Mouse (Mus musculus) kidney, adult 8-10 months (tissue): ENCODE measurements around the gene Slc16a9.
A peak's percentile ranks its signal among the peaks of the same experiment; 100 is the strongest.

Source experiments
- DNase-seq, 2 experiments: peaks; one replicate each; pipeline ENCODE4 v3.0.0; 2022

The Slc16a9 gene

DNA sequence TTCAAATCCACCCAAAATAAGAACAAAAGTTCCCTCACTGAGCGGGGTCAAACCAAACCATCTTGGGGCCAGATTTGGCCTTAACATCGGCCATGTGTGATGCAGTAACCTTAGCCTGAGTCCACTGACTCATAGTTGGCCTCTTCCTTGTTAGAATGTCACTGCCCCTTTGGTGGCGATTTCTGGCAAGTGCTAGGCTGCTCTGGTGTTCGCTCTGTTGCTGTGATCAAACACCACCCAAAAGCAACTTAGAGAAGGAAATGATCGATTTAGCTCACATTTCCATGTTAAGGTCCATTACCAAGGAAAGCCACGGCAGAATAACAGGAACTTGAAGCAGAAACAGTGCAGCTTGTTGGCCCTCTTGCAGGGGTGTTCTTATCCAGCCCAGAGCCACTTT is 5.9 kb downstream of the Slc16a9 start:
- DNase-seq: no peak

DNA sequence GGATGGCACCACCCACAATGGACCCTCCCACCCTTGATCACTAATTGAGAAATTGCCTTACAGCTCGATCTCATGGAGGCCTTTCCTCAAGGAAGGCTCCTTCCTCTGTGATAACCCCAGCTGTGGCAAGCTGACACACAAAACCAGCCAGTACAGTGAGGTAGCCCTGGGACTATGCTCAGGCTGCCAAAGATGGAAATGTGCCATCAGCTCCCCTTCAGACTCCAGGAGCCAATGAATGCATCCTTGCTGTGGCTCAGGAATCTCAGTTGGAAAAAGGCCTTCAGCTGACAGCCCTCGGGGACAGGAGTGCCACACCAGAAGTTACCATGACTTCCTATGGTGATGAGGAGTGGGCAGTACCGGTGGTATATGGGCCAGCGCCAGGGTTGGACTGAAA is 9.8 kb downstream of the Slc16a9 start:
- no peak for DNase-seq

DNA sequence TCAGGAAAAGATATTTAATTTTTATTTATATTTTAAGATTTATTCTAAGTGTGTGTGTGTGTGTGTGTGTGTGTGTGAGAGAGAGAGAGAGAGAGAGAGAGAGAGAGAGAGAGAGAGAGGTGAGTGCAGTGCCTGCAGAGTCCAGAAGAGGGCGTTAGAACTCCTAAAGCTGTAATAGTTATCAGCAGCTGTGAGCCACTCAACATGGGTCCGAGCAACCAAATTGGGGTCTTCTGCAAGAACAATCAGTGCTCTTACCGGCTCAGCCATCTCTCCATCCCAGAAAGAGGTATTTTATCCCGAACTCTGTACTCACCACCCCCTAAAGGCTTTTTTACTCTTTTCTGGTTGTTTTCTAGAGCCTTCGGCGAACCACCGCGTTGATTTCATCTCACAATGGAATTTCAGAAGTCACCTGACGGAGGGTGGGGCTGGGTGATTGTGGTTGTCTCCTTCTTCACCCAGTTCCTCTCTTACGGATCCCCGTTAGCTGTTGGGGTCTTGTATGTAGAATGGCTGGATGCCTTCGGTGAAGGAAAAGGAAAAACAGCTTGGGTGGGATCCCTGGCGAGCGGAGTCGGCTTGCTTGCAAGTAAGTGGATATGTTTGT is 10.8 kb downstream of the Slc16a9 start:
- no peak for DNase-seq

DNA sequence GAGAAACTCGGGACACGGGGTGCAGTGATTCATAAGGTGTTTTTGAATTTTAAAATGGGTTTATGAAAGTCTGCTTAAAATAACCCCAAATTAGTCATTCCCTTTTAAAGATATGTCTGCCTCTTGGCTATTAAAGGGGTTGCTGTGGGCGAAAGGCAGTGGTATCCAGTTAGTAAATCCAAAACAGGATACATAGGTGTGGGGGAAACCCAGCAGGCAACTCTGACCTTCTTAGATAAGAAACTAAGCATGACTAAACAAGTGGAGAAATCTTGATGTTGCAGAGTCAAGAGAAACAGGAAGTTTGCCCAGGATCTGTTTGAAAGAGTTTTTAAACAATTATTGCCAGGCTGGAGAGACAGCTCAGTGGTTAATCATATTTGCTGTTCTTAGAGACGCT is 12.1 kb downstream of the Slc16a9 start:
- DNase-seq: no peak

DNA sequence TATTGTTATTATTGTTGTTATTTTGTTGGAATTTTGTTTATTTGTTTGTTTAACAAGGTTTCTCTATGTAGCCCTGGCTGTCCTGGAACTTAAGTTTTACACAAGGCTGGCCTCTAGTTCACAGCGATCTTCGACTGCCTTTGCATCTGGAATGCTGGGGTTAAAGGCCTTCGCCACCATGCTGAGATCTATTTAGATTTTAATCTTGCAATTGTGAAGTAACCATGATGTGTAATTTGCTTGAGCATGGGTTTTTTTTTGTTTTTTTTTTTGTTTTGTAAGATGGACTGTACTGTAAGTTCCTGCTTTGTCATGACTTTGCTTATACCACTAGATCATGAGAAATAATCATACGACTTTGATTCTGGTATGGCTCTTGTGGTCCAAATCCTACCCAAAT is 16.0 kb downstream of the Slc16a9 start:
- no peak for DNase-seq

DNA sequence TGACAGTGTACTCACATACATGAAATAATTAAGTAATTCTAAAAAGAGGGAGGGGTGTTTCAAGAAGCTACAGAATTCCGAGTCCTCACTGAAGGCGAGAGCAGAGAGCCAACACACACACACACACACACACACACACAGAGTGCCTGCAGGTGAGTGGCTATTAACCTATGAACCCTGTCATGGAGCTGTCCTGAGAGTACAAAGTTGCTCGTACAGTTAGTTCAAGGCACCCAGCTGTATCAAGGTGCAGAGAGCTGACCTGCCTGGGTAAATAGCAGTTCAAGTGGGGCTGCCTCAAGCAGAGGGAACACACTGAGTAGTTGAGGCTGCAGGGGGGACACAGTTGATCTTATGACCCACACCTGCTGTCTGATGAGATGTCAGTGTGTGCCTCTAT is 17.2 kb downstream of the Slc16a9 start:
- peak; percentile 77 to 78 for DNase-seq

DNA sequence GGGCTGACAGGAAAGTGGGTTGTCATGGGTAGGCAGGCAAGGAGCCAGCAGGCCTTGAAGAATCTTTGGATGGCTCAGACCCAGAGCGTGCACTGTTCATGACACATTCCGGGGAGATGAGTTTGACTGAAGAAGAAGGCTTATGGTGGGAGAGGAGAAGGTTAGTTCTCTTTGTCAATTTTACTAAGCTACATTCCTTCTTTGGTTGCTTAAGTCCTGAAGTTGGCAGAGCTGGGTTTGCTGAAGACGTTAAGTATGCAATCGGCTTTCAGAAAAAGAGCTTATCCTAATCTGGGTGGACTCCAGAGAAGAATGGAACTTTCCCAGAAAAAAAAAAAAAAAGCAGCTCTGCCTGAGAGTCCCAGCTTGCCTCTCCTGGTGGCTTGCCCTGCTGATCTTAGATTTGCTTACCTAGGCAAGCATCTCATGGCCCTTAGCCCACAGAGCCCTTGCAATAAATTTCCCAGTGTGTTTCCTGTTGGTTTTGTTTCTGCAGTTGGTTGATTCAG is 18.8 kb downstream of the Slc16a9 start:
- DNase-seq: peak; percentile 57 to 60

DNA sequence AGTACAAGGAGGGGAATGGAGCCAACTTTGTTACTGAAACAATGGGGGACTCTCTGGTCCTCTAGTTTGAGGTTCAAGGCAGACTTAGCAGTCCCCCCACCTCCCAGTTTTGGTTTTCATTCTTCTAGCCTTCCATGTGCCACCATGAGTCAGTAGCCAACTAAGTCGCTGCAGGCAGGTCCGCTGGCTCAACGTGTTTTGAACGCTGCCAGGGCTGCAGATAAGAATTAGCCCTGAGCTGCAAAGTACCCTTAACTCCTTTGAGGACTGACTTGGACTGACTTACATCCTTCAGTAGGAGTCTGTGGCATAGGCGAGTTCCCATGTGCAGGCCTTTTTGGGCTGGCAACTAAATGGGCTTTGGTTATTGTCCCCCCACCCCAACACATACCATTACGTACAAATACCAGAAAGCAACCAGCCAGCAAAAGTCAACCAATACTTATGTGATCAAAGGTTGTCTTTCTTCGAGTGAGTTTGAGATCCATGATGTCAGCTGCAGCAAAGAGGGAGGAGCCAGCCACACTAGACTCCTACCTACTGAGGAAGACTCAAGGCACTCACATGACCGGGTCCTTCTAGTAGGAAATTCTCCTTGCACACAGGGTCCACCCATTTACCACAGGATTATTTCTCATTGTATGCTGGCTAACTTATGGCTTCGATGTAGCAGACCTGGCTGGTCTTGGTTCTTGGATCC is 19.6 kb downstream of the Slc16a9 start:
- DNase-seq: peak; percentile 38 to 48

DNA sequence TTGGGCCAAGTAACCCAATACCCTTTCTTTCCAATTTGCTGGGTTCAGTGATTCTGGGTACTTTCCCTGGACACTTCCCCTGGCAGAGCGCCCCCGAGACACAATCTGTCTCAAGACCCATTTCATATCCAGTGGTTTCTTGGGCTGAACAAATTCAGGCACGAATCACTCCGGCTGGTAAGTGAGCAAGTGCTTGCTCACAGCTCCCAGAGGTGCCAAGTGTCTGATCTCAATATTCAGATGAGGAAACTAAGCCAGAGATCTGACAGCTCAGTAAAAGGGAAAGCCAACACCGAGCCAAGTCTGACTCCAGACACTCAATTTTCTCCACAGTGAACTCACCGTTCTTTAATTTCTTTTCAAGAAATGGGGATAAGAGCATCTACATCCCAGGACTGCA is 21.6 kb downstream of the Slc16a9 start:
- DNase-seq: peak in 1 of 2 experiments; percentile 21

DNA sequence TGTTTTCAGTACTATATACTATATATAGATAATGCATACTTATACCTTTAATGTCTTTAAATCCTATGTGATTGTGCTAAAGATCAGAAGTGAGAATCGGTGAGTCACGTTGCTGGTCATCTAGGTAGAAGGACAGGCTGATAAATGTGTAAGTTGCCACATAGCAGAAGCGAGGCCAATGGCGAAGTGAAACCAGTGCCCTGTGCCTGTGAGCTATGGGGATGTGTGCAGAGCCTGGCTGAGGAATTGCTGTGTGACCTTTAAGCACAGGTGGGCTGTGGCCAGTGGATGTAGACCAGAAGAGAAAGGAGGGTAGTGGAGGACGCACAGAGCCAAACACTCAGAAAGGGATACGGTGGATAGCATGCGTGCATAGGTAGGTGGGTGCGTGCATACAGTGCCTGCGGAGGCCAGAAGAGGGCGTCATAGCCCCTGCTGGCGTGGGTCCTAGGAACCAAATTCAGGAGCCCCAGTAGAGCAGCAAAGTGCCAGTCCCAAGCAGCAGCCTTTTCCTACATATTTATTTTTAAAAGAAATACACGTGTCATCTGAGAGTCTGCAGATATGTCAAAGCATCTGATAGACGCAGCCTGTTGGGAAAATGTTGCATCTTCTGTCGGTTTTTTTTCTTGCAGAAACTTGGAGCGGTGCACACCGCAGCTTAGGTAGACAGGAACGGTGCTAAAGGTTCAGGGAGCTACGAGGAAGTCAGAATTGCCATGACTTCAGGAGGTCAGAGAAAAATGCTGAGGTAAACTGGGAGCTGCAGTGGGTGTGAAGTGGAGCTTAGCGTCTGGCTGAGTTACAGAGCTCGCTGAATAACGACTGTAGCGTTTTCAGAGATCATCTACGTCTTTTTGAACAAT is 23.9 kb downstream of the Slc16a9 start:
- DNase-seq: peak in 1 of 2 experiments; percentile 30

DNA sequence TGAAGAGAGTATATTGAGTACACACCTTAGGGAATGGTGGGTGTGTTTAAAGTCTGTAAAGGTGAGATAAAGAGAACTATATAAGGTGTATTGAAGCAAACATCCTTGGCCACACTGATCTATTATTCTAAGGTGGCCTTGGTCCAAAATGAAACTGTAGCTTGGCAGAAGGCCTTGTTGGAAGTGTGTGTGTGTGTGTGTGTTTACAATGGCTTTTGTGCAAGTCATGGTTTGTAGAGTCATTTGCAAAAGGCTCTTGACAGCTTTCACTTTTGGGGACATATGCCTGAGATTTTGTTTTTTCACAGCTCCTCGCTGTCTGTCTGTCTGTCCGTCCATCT is 24.5 kb downstream of the Slc16a9 start:
- no peak for DNase-seq

DNA sequence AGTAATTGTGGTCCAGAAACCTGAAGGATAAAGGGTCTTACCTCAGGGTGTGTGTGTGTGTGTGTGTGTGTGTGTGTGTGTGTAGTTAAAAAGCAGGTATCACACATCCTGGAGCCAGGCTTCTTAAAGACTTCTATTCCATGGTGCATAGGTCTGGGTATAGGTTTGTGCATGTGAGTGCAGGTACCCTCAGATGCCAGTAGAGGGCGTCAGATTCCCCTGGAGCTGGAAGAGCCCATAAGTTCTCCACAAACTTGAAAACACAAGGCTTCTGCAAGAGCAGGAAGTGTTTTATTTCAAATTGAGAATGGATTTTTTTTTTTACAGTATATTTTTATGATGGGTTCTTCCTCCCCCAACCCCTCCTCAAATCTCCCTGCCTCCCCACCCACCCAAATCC is 31.8 kb downstream of the Slc16a9 start:
- DNase-seq: no peak

DNA sequence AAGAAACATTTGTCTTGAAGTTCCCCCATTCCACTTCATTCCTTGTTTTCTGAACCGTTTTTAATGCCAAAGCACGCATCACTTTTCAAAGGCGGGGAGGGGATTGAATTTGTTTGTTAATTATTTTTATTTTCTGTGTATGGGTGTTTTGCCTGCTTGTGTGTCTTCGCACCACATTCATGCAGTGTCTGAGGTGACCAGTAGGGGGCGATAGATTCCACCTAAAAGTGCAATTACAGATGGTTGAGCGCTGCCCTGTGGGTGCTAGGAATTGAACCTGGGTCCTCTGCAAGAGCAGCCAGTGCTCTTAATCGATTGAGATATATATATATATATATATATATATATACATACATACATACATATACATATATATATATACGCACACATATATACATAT is 34.4 kb downstream of the Slc16a9 start:
- DNase-seq: no peak

DNA sequence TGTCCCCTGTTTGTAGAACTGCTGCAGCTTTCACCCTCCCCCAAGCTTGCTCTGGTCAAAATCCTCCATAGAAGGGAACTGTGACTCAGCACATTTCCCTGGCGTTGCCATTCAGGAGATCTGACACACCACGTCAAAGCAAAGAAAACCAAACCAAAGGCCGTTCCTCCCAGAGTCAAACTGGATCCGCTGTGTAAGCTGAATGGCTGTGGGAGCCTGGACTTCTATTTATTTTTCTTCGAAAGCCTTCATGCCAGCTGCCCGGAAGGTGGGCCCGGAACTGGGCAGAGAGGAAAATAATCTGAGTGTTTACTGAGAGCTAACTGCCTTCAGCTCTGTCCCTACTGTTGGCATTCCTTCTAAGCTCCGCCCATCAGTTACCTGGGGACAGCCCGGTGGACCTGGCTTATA is 42.9 kb downstream of the Slc16a9 start:
- peak; percentile 66 to 70 for DNase-seq

DNA sequence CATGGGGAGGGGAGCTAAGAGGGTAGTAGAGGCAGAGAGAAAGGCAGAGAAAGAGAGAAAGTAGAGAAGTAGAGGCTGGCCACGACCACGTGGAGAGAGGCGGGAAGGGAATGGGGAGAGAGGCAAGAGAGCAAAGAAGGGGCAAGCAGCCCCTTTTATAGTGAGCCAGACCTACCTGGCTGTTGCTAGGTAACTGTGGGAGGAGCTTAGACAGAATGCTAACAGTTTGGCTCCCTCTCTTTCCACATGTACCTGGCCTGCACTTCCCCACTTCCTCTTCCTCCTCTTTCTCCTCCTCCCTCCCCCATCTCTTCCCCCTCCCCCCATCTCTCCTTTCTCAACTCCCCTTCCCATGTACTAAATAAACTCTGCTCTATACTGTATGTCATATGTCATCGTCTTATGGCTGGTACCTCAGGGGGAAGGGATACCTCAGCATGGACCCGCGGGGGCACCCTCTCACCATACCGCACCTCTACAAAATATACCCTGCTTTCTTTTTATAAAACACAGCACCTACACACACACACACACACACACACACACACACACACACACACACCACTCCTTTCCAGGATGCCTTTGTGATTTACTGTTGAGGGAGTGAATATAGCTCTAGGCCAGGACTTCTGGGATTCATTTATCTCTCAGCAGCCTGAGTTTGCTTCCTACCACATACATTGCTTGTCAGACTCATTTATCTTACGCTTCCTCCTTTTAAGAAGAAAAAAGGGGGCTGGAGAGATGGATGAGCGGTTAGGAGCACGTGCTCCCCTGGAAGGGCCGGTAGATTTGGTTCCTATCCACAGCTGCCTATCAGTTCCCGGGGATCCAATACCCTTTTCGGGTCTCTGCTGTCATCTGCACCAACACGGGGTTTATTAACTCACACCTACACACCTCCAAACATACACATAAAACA is 43.8 kb downstream of the Slc16a9 start:
- no peak for DNase-seq

DNA sequence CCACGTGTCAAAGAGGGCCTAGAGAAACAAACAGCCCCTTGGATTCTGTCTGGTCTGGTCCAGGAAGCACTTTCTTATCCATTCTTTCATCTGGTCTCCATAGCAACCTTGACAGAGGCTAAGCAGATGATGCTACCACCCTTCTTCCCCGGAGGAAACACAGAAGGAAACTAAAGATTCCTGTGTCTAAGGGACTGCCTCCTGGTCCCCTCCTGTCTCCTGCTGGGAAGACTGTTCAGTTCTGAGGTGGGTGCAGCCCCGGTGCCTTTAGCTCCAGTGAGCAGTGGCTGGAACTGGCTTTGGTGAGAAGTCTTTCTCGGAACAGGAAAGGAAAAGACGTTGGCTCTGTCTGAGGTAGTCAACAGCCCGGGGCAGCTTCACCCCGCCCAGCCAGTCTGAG is 47.1 kb downstream of the Slc16a9 start:
- DNase-seq: no peak

DNA sequence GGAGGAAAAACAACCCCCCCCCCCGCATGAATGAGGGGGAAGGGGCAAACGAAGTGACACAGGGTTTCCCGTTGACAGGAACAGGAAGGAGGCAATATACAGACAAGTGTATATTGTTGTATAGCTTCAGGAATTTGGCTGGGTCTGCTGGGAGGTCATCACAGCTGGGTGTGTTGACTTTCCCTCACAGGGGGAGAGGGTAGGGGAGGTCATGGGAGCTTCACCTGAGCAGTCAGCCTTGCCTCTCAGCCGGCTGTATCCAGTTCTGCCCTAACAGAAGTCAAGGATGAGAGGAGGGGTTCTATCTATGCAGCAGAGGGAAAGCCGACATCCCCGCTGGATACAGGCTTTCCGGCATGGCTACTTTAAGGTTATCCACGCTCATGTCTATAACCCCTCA is 49.2 kb downstream of the Slc16a9 start:
- DNase-seq: no peak

DNA sequence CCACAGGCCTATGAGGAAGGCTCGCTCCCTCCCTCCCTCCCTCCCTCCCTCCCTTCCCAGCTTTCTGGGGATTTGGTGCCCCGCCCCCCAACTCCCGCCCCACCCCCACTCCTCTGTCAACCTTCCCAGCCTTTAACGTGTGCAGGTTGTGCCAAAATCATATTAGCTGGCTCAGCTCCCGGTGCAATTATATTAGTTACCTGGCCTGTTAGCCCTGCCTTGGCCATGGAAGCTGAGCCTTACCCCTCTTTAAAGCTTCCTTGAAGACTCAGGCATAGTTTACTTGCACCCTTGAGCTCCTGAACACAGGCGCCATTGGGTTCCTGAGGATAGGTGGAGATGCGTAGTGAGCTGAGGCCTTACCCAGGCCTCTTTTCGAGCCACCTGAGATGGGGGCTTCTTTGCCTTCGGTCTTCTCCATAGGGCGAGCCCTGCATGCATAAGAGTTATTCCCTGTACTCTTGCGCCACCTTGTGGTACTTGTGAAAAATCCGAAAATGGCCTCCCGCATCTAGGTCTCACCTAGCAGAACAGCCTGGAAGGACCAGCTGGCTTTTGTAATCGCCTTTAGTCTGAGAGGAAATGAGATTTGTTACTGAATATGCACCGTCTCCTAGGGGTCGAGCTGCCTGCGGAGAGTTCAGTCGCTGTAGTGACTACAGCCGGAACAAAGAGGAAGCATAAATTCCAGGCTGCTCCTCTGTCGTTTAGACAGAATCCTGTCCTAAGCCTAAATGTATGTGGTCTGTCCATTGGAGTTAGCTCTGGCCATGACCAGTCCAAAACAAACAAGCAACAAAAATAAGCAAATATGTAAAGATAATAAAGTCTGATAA is 51.8 kb downstream of the Slc16a9 start:
- peak; percentile 72 to 78 for DNase-seq

DNA sequence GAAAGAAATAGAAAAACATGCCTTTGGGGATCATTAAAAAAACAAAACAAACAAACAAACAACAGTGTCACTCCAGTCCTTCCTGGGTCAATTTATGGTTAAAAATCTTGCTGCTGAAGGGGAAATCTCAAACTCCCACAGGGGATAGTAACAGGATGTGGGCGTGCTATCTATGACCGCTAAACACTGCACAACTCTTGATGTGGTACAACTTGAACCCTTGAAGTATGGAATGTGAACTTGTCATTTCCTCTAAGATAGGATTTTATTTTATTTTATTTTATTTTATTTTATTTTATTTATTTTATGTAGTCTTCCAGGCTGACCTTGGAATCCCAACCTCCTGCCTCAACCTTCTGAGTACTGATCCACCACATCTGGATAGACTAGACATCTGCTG is 54.2 kb downstream of the Slc16a9 start:
- DNase-seq: no peak

DNA sequence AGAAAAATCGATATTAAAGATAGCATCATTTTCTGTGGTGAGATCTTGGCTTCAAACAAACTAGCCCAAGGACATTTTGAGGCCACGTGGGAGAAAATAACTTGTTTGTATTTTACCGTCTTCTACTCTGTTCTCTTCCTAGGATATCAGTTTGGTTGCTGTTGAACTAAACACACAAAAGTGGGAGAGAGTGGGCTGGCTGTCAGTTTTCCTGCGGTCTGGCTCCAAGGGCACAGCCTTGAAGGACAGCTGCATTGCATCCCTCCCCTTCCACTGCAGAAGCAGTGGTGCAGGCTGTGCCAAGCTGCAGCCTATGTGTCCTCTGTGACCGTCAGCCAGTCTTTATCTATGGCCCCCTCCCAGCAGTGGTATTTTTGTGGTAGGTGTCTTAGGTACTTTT is 54.8 kb downstream of the Slc16a9 start:
- DNase-seq: no peak

DNA sequence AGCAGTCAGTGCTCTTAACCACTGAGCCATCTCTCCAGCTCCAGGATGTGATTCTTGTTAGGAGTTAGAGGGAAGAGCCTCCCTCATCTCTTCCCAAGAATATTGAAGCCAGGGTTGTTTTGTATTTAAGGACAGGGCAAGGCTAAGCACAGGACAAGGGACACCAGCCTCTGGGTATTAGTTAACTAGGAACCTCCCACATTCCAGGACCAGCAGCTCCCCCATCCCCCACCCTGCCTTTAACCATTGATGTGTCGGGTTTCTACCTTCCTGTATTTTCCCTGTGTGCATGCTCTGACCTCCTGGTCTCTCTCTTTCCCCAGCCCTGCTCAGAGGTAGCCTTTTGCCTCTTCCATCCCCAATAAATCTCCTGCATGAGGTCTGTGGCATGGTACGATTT is 56.3 kb downstream of the Slc16a9 start:
- DNase-seq: peak; percentile 65 to 79

DNA sequence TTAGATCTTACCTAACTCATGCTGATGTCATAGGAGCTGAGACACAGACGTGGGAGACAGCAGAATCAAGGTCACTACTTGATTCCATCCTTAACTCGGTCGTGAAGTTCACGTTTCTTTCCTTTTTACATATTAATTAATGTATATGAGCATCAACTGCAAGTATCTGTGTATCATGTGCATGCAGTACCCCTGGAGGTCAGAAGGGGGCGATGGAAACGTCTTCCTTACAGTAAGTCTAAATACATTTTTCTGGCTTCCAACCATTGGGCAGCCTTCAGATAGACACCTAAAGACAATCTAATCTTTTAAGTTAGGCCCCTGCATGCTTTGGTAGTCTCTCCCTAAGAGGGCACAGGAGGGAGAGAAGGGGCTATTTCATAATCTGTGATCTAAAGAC is 58.3 kb downstream of the Slc16a9 start:
- DNase-seq: no peak
